Mouse (Mus musculus) kidney, postnatal 0 days (tissue): ENCODE measurements at regions not wholly inside any gene's neighbourhood (a gene's known extent, or its start where the extent isn't known, plus 50 kb on each side); places are given as distances from the start of the nearest gene placed in this dataset.
A peak's percentile ranks its signal among the peaks of the same experiment; 100 is the strongest.

ENCODE experiments used
- ATAC-seq: fragments of 200-750 bp; cut with Nextera tagmentation; replicated peaks from 2 replicates; pipeline ENCODE4 v1.8.0; 2017; ENCODE audit warnings: low read depth, moderate number of reproducible peaks, moderate TSS enrichment, moderate library complexity; ENCODE audit not compliant: low FRiP score
- DNase-seq: peaks from one replicate; pipeline ENCODE4 v3.0.0-alpha.2; 2016; ENCODE audit warnings: low spot score
- H3K27ac ChIP-seq: fragments of 300-500 bp; sonication (generic); 2 replicates; pipeline ENCODE4 v1.5.1; 2014; ENCODE audit warnings: mild to moderate bottlenecking
- H3K27me3 ChIP-seq: fragments of 300-500 bp; sonication (generic); 2 replicates; pipeline ENCODE4 v1.6.1; 2014; ENCODE audit warnings: low read length, mixed read lengths; ENCODE audit not compliant: insufficient read depth
- H3K36me3 ChIP-seq: fragments of 300-500 bp; sonication (generic); 2 replicates; pipeline ENCODE4 v1.6.1; 2014; ENCODE audit warnings: low read length, mixed read lengths; ENCODE audit not compliant: insufficient read depth
- H3K4me1 ChIP-seq: fragments of 300-500 bp; sonication (generic); replicated peaks from 2 replicates; pipeline ENCODE4 v1.6.1; 2014; ENCODE audit warnings: antibody characterized with exemption, low read length, mixed read lengths; ENCODE audit not compliant: insufficient read depth
- H3K4me2 ChIP-seq: fragments of 300-500 bp; sonication (generic); 2 replicates; pipeline ENCODE4 v1.6.1; 2014; ENCODE audit warnings: mild to moderate bottlenecking, low read length, moderate library complexity, mixed read lengths
- H3K4me3 ChIP-seq: fragments of 300-500 bp; sonication (generic); replicated peaks from 2 replicates; pipeline ENCODE4 v1.5.1; 2014; ENCODE audit warnings: low read depth, low read length
- H3K9ac ChIP-seq: fragments of 300-500 bp; sonication (generic); 2 replicates; pipeline ENCODE4 v1.6.1; 2014; ENCODE audit warnings: low read depth, low read length
- H3K9me3 ChIP-seq: fragments of 300-500 bp; sonication (generic); replicated peaks from 2 replicates; pipeline ENCODE4 v1.6.1; 2016; ENCODE audit warnings: low read length, inconsistent platforms, mixed read lengths
- CTCF ChIP-seq: IDR thresholded peaks from 2 replicates; pipeline ENCODE4 v1.5.1; 2016; ENCODE audit warnings: antibody characterized with exemption, low read depth, mild to moderate bottlenecking, moderate library complexity
- WGBS: fragments of 180-500 bp; shearing (Covaris S2); extraction: QIAGEN DNeasy Blood & Tissue Kit; methylation state at CpG from one replicate; pipeline ENCODE4 v1.1.7; 2014; 5-methylcytosine and 5-hydroxymethylcytosine counted together

DNA sequence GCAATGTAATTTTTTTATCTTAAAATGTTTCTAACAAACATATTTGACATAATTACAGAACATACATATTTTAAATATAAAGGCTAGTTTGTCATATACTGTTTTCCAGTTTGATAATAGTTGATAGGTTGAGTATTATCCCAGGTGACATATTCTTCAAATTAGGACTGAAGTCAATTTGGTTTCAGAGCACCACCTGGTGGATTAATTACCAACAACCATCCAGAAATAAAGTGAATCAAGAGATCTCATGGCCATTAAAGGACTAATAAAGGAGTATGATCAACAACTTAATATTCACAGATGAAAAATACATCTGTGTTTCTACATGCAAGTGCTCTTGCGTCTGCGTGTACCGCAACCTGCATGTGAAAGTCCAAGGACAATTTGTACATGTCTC lies 50.3 kb upstream of the Nmu start:
- H3K4me3 ChIP-seq, result no peak overlapping the region
- no peak overlapping the region for H3K4me2 ChIP-seq
- no peak for ATAC-seq
- no peak overlapping the region for H3K27ac ChIP-seq
- H3K4me1 ChIP-seq, result no peaks in the 10 kb centered on the region; the same call in 1 of the 2 replicates
- no peaks in the 10 kb centered on the region for H3K27me3 ChIP-seq
- H3K9me3 ChIP-seq, result no peaks in the 10 kb centered on the region
- no peak overlapping the region for H3K9ac ChIP-seq
- peak; percentile 55 for DNase-seq
- TF ChIP-seq CTCF, result peak; percentile 75
- H3K36me3 ChIP-seq, result no peaks in the 10 kb centered on the region
- WGBS, result 82% methylated on average over 3 of the region's 3 CpGs

DNA sequence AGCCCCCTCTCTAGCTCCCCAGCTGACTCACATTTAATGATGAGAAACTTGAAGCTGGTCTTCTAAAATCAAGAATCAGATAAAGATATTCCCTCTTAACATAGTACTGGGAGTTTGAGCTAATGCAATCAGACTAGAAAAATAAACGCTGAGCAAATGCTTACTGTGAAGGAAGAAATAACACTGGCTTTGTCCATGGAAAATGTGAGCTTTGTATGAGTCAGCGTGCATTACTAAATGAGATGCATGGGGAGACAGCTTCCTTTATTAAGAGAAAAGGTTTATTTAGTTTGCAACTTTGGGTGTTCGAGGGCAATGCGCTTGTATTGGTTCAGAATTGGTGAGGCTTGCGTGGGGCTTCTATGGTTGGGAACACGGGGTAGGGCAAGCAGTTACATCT lies 52.7 kb upstream of the Nmu start:
- Histone ChIP-seq H3K4me1 (no peaks in the 10 kb centered on the region; the same call in 1 of the 2 replicates), H3K9me3 (no peaks in the 10 kb centered on the region), H3K9ac (no peak overlapping the region), H3K36me3 (no peaks in the 10 kb centered on the region), H3K27me3 (no peaks in the 10 kb centered on the region), H3K4me3 (no peak overlapping the region), H3K27ac (no peak overlapping the region), H3K4me2 (no peak overlapping the region)
- WGBS, result 86% methylated on average over 6 of the region's 6 CpGs
- no peak for TF ChIP-seq CTCF
- DNase-seq, result no peak
- no peak for ATAC-seq

DNA sequence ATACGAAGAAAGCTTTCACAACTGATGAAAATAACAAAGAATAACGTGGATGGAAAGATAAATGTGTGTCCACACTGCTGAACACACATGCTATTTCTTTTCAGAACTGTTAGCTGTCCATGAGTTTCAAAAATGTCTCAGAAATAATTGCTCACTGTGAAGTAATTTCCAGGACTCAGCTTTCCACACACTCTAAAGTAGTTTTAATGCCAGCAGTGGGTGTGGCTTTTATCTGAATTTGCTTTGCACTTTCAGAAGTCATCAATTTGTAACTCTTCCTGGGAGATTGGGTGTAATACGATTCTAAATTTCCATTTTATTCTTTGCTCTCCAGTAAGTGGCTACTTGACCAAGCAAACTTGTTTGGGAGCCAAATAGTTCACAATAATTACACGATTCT lies 53.5 kb upstream of the Nmu start:
- H3K36me3 ChIP-seq, result no peaks in the 10 kb centered on the region
- 77% methylated on average over 4 of the region's 4 CpGs for WGBS
- H3K4me2 ChIP-seq, result no peak overlapping the region
- H3K9ac ChIP-seq, result no peak overlapping the region
- TF ChIP-seq CTCF, result no peak
- no peak for ATAC-seq
- no peak for DNase-seq
- no peaks in the 10 kb centered on the region for H3K27me3 ChIP-seq
- H3K4me1 ChIP-seq, result no peaks in the 10 kb centered on the region; the same call in 1 of the 2 replicates
- no peaks in the 10 kb centered on the region for H3K9me3 ChIP-seq
- no peak overlapping the region for H3K4me3 ChIP-seq
- no peak overlapping the region for H3K27ac ChIP-seq

DNA sequence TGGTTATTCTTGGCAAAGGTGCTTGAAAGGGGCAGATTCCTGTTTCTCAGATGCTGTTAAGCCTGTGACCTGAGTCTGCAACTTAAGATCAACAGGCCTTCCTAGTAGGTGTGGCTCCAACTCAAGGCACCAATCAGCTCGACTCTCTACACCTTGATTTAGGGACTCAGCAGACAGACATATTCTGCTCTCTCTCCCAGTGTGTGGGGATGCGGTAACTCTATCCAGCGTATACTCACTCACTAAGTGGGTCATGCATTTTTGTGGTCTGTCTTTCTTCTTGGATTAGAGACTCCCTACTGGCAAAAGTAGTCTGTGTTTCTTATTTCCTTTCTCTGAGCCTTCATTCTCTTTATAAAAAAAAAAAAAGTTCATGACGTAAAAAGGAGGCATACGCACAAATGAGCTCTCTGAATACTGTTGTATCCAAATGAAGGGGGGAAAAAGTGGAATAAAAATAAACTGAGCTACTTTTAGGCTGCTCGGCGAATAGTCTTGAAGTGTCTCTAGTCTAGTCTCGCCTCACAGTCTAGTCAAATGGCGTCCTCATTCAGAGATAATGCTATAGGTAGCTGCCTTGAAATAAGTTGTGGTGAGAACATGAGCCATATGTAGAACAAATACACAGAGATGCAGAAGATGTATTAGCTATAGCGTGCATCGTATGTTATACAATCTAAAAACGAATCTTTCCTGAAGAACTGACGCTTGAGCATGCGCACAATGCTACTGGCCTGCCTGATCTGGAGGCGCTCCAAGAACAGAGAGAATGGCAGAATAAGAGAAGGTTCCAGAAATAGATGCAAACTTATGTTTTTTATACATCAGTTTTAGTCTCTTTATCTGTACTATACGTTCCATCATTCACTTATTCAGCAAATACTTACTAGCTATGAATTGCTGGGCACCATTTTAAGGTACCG lies 55.6 kb upstream of the Nmu start:
- H3K36me3 ChIP-seq, result no peaks in the 10 kb centered on the region
- no peaks in the 10 kb centered on the region; the same call in 1 of the 2 replicates for H3K4me1 ChIP-seq
- no peaks in the 10 kb centered on the region for H3K9me3 ChIP-seq
- DNase-seq (peak; percentile 56), ATAC-seq (no peak)
- no peaks in the 10 kb centered on the region for H3K27me3 ChIP-seq
- no peak overlapping the region for H3K27ac ChIP-seq
- whole genome bisulfite sequencing, result 76% methylated on average over 17 of the region's 17 CpGs
- no peak for TF ChIP-seq CTCF
- no peak overlapping the region for H3K4me3 ChIP-seq
- no peak overlapping the region for H3K4me2 ChIP-seq
- H3K9ac ChIP-seq, result no peak overlapping the region

DNA sequence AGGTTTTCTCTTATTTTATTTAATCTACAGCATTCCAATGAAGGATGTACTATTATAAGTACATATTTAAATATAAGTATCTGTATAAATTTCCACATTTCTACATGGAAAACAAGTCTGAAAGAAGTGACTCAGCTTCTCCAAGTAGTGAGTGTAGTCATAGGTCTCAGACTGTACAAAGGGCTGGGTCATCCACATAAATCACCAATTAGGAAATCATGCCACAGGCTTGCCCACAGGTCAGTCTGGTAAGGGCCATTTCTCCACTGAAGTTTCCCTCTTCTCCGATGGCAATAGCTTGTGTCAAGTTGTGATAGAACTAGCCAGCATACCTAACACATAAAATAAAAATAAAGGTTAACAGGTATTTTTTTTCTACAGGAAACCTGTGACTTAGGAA lies 56.3 kb upstream of the Nmu start:
- 76% methylated on average over 1 of the region's 1 CpGs for WGBS
- TF ChIP-seq CTCF, result no peak
- DNase-seq, result no peak

DNA sequence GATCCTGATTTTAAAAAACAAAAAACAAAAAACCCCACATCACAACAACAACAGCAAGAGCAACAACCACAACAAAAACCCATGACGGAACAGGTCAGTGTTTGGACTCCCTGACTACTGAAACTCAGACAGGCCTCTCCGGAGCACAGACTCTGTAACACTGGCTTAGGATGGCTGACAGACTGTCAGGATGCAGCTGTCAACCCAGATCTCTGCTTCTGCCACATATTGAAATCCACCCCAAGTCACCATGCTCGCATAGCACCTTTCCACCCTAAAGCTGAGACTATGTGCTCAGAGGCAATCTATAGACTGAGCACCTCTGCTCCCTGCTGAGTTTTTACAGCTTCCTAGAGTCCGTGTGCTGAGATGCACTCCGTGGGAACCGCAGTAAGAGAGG lies 57.0 kb upstream of the Nmu start:
- Histone ChIP-seq H3K36me3 (no peaks in the 10 kb centered on the region), H3K4me2 (no peak overlapping the region), H3K4me3 (no peak overlapping the region), H3K4me1 (no peaks in the 10 kb centered on the region; the same call in 1 of the 2 replicates), H3K9me3 (no peaks in the 10 kb centered on the region), H3K27me3 (no peaks in the 10 kb centered on the region), H3K27ac (no peak overlapping the region), H3K9ac (no peak overlapping the region)
- TF ChIP-seq CTCF, result no peak
- ATAC-seq, result no peak
- DNase-seq, result no peak
- WGBS, result 77% methylated on average over 6 of the region's 6 CpGs

More for the DNA sequence above, 56.3 kb upstream of the Nmu start:
- H3K4me2 ChIP-seq, result no peak overlapping the region
- H3K4me3 ChIP-seq, result no peak overlapping the region
- no peaks in the 10 kb centered on the region for H3K27me3 ChIP-seq
- no peak overlapping the region for H3K9ac ChIP-seq
- no peaks in the 10 kb centered on the region for H3K36me3 ChIP-seq
- no peaks in the 10 kb centered on the region; the same call in 1 of the 2 replicates for H3K4me1 ChIP-seq
- H3K9me3 ChIP-seq, result no peaks in the 10 kb centered on the region
- no peak overlapping the region for H3K27ac ChIP-seq
- ATAC-seq, result no peak
